Mouse (Mus musculus) ES-CJ7 (cell line): Measurements from ENCODE around the gene Pramel7.
"Not testable (repeated sequence)": the region's sequence is repeated elsewhere in the genome, so short reads cannot be mapped to it uniquely, and the experiment has no call there.

ENCODE experiments used
- DNase-seq: peaks from one replicate; pipeline ENCODE4 v3.0.0; 2011; ENCODE audit warnings: low read depth, low spot score

Pramel7 gene

DNA sequence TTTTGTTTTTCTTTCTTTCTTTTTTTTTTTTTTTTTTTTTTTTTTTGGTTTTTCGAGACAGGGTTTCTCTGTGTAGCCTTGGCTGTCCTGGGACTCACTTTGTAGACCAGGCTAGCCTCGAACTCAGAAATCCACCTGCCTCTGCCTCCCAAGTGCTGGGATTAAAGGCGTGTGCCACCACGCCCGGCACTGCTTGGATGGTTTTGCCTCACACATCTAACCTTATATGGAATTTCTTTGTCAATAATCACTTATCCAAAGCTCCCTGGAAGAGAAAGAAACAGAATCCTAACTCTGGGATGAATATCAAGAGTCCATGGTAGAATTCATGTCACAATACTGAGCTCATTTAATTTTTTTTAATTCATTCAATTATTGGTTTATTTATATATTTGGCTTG lies at the start of gene Pramel7:
TSS of gene Pramel7 (minus strand) at position 101 of the 400 bp plus-strand sequence.
- DNase-seq: not testable (repeated sequence)

GRCm38 (mm10) chr2:87545442-87545841 lies 48.5 kb upstream of the Pramel7 start, which contains the start of gene Olfr1128:
TSS of gene Olfr1128 (minus strand) at chr2:87545542.
- DNase-seq: no peak

GRCm38 (mm10) chr2:87534826-87535225 lies 37.9 kb upstream of the Pramel7 start:
- peak; percentile 86 for DNase-seq

GRCm38 (mm10) chr2:87531496-87531895 lies 34.6 kb upstream of the Pramel7 start, which contains the start of gene Olfr153:
TSS of gene Olfr153 (plus strand) at chr2:87531796.
- no peak for DNase-seq

DNA sequence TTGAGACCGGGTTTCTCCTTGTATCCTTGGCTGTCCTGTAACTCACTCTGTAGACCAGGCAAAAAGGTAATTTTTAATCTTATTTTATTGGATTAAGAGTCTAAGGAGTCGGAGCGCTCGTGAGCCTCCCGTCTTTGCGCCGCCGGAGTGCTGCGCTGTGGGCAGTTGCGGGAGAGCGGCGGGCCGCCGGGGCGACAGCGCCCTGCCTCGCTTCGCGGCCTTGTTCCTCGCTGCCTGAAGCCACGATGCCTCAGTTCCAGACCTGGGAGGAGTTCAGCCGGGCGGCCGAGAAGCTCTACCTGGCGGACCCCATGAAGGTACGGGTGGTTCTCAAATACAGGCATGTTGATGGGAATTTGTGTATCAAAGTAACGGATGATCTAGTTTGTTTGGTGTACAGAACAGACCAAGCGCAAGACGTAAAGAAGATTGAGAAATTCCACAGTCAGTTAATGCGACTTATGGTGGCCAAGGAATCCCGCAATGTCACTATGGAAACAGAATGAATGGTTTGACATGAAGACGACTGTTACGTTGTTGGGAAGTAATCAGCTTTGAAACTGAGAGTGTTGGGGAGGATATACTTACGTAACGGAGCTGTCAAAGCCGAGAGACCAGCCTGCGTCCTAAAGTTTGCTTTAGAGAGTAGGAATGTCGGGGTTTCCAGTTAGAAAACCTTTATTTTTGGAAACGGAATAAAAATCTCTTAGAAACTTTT lies 29.2 kb upstream of the Pramel7 start:
- DNase-seq: peak; percentile 41

GRCm38 (mm10) chr2:87520651-87521050 lies 23.8 kb upstream of the Pramel7 start:
- DNase-seq: no peak

DNA sequence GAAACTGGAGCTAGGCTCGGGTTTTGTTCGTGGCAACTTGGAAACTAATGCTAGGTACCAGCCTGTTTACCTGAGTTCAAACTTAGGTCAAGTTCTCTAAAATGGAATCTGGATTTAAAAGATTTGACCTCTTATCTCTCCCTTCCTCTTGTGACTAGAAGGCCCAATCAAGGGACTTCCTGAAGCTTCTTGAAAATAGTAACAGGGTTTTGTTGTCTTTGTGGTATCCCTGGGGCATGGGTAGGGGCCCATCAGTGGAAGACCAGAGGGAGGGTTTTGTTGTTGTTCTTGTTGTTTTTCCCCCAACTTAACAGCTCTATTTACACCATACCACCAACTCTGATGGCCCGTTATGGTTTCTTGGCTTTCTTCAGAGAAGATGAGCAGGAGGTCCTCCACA lies 19.7 kb upstream of the Pramel7 start:
- peak; percentile 75 for DNase-seq

DNA sequence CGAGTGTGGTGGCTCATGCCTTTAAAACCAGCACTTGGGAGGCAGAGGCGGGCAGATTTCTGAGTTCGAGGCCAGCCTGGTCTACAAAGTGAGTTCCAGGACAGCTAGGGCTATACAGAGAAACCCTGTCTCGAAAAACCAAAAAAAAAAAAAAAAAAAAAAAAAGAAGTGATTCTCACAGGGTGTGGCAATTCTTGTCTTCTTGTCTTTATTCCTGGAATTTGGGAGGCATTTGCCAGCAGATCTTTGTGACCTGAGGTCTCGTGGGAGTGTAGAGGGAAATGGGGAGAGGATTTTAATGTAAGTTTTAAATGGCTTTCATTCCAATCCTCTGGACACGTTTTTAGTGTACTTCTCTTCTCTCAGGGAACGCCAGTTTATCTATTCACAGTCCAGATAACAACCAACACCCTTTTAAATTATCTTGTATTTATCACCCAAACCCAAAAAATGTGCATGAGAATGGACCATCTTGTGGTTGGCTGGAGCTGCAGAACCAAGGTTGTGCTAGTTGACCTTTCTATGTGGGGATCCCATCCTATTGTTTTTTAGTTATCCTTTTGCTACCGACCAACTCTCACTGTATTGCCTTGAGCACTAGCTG lies 18.7 kb upstream of the Pramel7 start:
- peak; percentile 90 for DNase-seq

GRCm38 (mm10) chr2:87515046-87515445 lies 18.2 kb upstream of the Pramel7 start:
- DNase-seq: peak; percentile 61

GRCm38 (mm10) chr2:87506265-87506664 lies 9.4 kb upstream of the Pramel7 start, which contains the start of gene Pramel6:
TSS of gene Pramel6 (plus strand) at chr2:87506565.
- no peak for DNase-seq

- DNase-seq: peak; percentile 80
Measured at GRCm38 (mm10) chr2:87482276-87482675, 14.6 kb downstream of the Pramel7 start.

- peak; percentile 94 for DNase-seq
Measured at GRCm38 (mm10) chr2:87481158-87481557, 15.7 kb downstream of the Pramel7 start.

DNA sequence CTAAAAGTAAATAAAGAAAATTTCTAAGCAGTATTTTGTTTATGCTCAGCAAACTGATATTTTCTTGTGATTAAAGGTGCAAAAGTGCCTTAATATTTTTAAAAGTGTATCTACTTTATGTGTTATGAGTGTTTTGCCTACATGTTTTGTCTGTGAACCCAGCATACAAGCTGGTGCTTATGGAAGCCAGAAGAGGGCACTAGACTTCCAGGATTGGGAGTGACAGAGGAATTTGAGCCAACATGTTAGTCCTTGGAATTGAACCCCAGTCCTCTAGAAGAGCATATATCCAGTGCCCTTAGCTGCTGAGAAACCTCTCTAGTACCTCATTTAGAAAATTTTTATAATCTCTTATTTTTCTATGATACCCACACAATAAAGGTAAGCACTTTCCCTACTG lies 16.7 kb downstream of the Pramel7 start:
- DNase-seq: peak; percentile 92

DNA sequence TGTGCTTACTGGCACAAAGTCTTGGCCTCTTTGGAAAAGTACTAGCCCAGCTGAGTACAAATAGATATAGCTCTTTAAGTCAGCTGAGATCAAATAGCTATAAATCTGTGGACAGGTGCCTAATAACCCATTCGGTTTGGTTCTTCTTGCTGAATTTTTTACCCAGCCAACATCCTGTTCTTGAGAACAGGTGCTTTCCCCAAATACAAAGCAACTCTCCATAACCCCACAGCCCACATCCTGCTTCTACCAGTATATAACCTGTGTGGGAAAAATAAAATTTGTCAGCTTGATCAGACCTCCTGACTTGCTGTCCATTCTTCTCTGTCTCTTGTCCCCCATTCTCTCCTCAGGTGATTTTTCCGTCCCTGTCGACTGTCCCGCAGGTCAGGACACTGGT lies 35.1 kb downstream of the Pramel7 start:
- no peak for DNase-seq

- DNase-seq: no peak
Measured at GRCm38 (mm10) chr2:87453662-87454061, 43.2 kb downstream of the Pramel7 start, which contains the start of gene Olfr1126. TSS of gene Olfr1126 (plus strand) at chr2:87453962.
